Mouse (Mus musculus): ENCODE data around the gene Klhl12.

Klhl12 gene

GRCm38 (mm10) chr1:134450201-134450600 is 5.1 kb upstream of the Klhl12 start:
- DNase-seq (ENCODE audit: low spot score), result no peak

DNA sequence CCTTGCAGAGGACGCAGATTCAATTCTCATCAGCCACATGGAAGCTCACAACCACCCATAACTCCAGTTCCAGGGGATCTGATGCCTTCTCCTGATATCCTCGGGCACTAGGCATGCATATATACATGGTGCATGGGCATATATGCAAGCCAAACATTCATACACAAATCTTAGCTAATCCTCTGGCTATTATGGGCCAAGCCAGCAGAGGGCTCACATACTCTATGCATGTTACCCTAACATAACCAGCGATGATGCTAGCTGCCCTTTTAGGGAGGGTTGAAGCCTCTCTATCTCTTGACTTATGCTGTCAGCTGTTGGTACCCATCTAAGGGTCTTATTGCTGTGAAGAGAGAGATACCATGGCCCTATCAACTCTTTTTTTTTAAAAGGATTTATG is 4.3 kb upstream of the Klhl12 start:
- peak; percentile 15 for DNase-seq (ENCODE audit: low spot score)

DNA sequence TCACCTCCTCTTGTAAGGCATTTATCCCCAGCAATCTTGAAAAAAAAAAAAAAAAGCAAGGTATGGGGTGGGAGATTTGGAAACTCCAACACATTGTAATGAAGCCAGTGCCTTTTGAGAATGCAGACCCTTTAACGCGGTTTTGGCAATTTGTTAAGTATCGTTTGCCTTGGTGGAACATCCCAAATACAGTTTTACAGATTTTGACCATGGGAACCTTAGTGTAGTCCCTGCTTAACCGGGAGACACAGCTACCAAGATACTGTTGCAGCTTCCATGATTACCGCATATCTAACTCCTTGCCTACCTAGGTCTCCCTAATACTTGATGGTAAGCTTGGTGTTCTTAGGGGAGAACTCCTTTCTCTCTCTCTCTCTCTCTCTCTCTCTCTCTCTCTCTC is 729 bp downstream of the Klhl12 start:
- no peak for DNase-seq (ENCODE audit: low spot score)

- DNase-seq (ENCODE audit: low spot score), result no peak
These were observed 2.9 kb downstream of the Klhl12 start for GRCm38 (mm10) chr1:134458139-134458727.

DNA sequence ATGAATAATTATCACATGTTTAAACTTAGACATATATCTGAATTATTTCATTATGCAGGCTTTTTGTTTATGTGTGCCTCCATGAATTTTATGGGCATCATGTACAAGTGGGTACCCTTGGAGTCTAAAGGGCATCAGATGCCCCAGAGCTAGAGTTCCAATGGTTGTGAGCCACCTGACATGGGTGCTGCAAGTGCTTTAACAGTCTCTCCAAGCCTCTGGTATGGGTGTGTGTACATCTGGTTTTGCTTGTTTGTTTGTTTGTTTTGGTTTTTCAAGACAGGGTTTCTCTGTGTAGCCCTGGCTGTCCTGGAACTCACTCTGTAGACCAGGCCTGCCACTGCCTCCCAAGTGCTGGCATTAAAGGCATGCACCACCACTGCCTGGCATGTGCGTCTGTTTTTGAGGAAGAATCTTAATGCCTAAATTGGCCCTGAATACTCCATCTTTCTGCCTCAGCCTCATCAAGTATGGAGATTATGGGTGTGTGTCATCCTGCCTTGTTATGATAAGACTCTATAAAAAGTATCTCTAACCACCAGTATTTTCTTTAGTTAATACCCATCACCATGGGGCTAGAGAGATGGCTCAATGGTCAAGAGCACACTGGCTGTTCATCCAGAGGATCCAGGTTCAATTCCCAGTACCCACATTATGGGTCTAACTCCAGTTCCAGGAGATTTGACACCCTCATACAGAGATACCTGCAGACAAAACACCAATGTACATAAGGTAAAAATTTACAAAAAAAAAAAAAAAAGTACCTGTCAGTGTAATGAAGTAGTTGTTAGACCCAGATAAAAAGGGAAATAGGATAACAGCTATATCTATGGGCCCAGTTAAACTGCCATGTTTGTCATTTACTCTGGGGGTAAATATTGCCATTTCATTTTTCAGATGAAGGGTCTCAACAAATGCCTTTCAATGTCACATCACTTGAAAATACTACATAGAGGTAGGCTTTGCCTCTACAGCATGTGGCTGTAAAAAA is 5.3 kb downstream of the Klhl12 start:
- no peak for DNase-seq (ENCODE audit: low spot score)

DNA sequence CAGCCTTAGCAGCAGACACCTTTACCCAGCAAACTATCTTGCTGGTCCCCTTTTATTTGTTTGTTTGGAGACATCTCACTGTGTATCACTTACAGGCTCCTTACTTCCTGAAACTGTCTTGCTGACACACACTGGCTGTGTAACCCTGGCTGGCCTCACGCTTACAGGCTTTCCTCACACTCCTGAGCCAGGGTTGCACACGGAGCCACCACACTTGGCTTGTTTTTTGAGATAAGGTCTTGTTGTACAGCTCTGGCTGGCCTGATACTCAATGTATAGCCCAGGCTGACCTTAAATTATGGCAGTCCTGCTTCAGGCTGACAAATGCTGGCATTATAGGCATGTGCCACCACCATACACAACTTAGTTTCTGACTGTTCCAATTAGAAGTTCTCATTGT is 29.3 kb downstream of the Klhl12 start:
- no peak for DNase-seq (ENCODE audit: low spot score)

DNA sequence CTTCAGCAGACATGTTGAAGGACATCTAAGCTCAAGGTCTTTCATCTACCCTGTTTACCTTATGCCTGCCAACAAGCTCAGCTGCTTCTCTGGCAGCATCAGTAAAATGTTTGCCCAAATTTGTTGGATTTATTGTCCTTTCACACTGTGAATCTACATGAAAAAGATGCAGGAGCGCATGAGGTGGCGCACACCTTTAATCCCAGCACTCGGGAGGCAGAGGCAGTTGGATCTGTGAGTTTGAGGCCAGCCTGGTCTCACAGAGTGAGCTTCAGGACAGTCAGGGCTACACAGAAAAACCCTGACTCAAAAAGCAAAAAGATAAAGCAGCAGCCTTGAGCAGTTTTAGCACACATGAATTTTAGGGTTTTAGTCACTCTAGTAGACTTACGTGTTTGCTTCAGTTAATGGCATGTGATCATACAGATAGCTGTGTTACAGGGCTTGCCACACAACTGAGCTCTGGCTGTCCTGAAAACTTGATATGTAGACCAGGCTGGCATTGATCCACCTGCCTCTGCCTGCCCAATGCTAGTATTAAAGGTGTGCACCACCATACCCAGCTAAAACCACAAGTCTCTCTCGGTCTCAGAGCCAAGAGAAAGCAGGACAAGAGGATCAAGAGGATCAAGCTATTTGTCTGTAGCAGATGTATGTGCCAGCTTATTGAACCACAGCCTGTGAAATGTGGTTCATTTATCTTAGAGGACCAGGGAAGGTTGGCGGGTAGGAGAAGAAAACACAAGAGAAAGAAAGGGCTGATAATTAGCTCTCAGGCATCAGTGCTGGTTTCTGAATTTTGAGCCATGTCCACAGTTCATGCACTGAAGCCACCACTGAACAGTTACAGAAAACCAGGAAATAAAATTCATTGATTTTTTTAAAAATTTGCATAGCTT is 35.8 kb downstream of the Klhl12 start:
- no peak for DNase-seq (ENCODE audit: low spot score)

GRCm38 (mm10) chr1:134492276-134492675 is 36.9 kb downstream of the Klhl12 start:
- no peak for DNase-seq (ENCODE audit: low spot score)

GRCm38 (mm10) chr1:134493496-134493895 is 38.2 kb downstream of the Klhl12 start:
- no peak for DNase-seq (ENCODE audit: low spot score)

DNA sequence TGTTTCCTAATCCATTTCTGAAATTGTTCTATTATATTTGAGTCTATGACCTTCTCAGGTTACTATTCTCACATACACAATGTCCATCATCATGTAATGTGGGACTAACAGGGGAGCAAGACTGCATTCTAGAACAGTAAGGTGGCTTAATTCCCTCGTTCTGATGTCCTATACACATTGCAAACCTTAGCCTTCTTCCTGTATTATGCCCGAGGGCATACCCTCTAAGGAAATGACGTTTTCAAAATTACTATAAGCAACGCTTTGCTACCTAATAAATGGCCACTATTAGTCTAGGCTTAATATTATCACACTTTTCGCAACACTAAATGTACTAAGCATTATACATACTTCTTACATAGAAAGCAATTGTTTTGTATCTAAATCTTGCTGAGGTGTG is 38.6 kb downstream of the Klhl12 start:
- DNase-seq (ENCODE audit: low spot score), result no peak

GRCm38 (mm10) chr1:134494428-134495215 is 39.3 kb downstream of the Klhl12 start, which contains the start of gene Rabif:
Rabif (plus strand) TSS chr1:134494648.
- peak; percentile 98 for DNase-seq (ENCODE audit: low spot score)

DNA sequence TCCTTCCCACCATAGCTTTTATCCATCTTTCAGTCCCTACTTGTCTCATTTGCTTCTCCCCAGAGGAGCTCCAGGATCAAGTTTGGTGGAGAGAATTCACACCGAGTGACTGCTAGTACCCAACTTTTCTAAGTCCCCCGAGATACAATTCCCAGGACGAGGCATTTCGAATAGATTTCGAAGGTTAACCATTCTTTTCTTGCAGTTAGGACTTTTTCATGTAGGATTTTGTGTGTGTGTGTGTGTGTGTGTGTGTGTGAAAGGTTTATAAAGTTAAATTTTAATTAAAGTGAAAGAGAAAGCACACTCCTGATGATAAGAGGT is 39.8 kb downstream of the Klhl12 start:
- no peak for DNase-seq (ENCODE audit: low spot score)

DNA sequence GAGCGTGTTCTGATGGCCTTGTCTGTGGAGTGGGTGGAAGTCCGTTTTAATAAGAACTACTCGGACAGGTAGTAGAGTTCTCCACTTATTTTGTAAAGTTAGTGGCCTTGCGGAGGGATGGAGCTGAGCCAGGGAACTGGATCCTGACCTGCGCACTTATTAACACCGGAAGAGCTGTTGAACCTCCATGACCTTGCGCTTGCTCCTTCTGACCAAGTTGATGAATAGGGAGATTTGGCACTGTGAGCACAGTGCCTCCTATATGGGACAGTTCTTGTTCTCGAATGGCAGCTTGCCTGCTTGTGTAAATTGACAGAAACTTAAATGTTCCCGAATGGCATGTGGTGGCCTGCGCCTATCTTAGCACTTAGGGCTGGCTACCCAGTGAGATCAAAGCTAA is 40.7 kb downstream of the Klhl12 start:
- DNase-seq (ENCODE audit: low spot score), result no peak

GRCm38 (mm10) chr1:134500916-134501315 is 45.6 kb downstream of the Klhl12 start:
- DNase-seq (ENCODE audit: low spot score), result no peak

DNA sequence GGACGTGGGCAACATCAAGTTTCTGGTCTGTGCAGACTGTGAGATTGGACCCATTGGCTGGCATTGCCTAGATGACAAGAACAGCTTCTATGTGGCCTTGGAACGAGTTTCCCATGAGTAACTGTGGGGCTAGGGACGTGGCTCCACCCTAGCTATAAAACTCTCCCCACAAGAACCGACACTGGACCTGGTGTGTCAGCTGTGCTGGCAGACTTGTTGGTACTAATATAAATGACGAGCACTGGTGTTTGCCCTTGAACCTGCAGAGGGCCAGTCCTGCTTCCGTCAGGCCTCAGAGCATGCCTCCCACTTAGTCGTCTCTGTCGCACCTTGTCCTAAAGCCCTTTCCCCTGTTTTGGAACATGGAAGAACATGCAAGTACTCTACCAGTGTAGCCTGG is 50.9 kb downstream of the Klhl12 start:
- DNase-seq (ENCODE audit: low spot score), result no peak

DNA sequence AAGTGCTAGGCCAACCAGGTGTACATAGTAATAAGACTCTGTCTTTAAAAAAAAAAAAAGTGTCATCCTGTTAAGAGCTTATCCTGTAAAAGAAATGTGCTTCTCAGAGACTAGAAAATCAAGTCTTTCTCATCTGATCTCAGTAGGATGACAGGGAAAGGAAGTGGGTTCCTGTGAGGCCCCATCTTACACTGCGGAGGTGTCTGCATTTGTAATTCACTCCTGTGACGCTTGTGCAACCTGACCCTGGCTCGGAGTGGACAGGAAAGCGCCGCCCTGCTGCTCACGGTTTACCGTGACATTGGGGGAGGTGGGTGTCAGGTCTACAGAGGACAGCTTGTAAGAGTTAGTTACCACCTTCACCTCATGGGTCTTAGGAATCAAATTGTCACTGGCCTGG is 54.7 kb downstream of the Klhl12 start:
- DNase-seq (ENCODE audit: low spot score), result no peak

- DNase-seq (ENCODE audit: low spot score), result no peak
These were observed 56.9 kb downstream of the Klhl12 start for GRCm38 (mm10) chr1:134512183-134512582.

GRCm38 (mm10) chr1:134512584-134512983 is 57.3 kb downstream of the Klhl12 start:
- DNase-seq (ENCODE audit: low spot score), result no peak

GRCm38 (mm10) chr1:134513312-134513860 is 58.1 kb downstream of the Klhl12 start:
- DNase-seq (ENCODE audit: low spot score), result peak; percentile 54

GRCm38 (mm10) chr1:134513876-134514590 is 58.7 kb downstream of the Klhl12 start:
- no peak for DNase-seq (ENCODE audit: low spot score)

- no peak for DNase-seq (ENCODE audit: low spot score)
These were observed 60.6 kb downstream of the Klhl12 start for GRCm38 (mm10) chr1:134515891-134516290.

Data from urinary bladder, postnatal 25 days (tissue).